Mouse (Mus musculus) heart, postnatal 36 days (tissue): ENCODE results near the gene Rpf1. TPM values are rescaled to one million over a fixed set of nuclear protein-coding genes. Genes with fewer than 3 reads are reported as not detected.

Experiments used
- DNase-seq, 2 experiments: peaks; one replicate each; pipeline ENCODE4 v3.0.0; 2021 to 2022
- intact Hi-C: fragments of 180-260 bp; cut with DNase I; formaldehyde crosslinking; loops from one replicate; pipeline ENCODE4 v1.15.1; 2025
- total RNA-seq, 2 experiments: library from RNA; stranded (reverse); gene quantifications; 2 replicates each; pipeline ENCODE4 v1.2.3; 2021

Gene Rpf1
- total RNA-seq, result 10 to 100 TPM; 15.7 to 16.0 TPM

DNA sequence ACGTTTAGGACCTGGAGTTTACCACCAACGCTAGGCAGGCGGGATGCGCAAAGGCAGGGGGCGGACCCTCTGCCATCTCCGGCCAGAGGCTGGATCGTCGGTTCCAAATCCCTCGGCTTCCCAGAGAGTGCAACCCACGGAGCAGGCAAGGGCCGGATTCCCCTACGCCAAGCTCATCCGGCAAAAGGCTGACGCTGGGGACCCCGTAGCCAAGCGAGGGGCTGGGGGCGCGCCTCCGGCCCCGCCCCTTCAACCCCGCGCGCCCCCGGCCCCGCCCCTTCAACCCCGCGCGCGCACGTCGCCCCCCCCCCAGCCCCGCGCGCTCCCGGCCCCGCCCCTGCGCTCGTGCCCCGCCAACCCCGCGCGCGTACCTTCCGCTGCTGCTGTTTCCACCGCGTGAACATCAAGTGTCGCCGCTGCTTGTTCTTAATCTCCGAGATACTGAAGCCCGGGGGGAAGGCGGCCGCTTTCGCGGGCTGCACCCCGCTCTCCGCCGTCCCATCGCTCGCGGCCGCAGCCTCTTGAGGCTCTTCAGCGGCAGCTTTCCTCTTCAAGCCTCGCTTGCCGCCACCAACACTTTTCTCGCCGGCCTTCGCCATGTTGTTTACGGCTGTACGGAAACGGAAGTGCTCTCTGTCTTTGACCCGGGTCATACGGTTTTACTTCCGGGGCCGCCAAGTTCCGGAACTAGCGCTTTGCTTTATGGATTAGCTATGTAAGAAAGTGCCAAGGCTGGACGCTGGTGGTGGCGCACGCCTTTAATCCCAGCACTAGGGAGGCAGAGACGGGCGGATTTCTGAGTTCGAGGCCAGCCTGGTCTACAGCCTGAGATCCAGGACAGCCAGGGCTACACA lies at the start of gene Rpf1:
Rpf1 (minus strand) TSS at position 632 of the 854 bp plus-strand sequence.
- DNase-seq, result peak; percentile 88 to 89
- intact Hi-C loops, result loop anchor here (2.0 to 5.0 kb wide), 4 partner anchors 20 to 291 kb away; partner anchors contain the start of genes Prkacb and Ssx2ip

DNA sequence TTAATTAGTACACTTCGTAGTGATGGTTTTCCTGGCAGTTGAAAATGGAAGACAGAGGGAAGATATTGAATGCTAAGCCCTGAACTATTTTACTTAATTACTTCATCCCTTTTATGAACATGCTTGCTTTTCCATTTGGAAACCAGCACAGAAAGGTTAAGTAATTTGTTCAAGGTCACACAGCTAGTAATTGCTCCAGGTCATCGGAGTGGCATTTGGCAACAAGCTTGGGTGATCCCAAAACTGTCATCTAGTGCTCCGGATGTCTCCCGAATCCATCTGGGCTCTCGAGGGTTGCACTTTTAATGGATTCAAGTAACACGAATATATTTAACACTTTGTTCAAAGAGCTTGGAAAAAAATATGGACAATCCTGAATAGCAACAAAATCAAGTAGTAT lies 49.7 kb upstream of the Rpf1 start:
- DNase-seq, result no peak
- intact Hi-C loops, result no loop called here

DNA sequence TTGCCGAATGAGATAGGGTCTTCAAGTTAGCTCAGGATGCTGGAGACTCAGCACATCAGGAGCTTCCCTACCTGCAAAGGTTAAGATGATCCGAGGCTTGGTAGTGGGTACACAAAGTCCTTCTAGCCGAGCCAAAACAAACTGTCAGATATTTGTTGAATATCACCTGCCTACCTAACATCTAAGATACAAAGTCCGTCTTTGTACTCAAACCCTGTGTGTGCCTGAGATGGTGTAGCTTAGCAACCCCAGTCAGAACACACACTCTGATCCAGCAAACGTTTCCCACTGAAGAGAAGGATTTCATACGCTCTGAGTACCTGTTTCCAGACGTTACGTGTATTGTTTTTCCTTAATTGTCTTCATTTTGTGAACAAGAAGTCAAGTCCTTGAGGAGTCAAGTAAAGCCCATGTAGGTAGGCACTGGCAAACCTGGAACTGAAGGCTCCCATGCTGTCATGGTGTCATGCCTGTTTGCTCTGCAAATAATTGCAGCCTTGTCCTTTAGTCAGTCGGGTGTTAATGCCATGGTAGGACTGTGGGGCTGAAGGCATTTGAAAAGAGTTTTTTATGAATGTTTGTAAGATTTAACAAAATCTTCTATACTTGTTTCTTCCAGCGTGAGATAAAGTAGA lies 49.0 kb upstream of the Rpf1 start, which contains the start of gene Uox:
Uox (plus strand) TSS at position 279 of the 635 bp plus-strand sequence.
- intact Hi-C loops, result no loop called here

DNA sequence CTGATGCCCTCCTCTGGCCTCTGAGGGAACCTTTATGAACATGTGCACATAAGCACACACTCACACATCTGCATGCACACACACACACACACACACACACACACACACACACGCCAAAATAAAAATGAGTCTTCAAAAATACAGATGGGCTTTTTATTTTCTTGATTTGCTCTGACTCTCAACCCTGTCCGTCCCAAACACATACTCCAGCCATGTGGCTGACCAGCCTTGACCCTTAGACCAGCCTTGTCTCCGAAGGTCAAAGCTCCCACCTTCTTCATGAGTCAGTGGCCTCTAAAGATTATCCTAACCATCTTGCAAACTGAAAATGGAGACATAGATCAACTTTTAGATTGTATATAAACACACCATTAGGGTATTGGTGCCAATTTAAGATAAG lies 48.4 kb upstream of the Rpf1 start:
- intact Hi-C loops, result loop anchor here (5.0 to 10.0 kb wide), 3 partner anchors 115 to 385 kb away; partner anchors contain the start of gene Samd13
- no peak for DNase-seq

More for the DNA sequence above, 49.0 kb upstream of the Rpf1 start, which contains the start of gene Uox:
- no peak for DNase-seq

GRCm38 (mm10) chr3:146567884-146568530 lies 46.8 kb upstream of the Rpf1 start:
- DNase-seq, result no peak
- intact Hi-C loops, result loop anchor here (5.0 to 10.0 kb wide), 3 partner anchors 117 to 383 kb away; partner anchors contain the start of gene Samd13

- intact Hi-C loops, result loop anchor here (5.0 to 10.0 kb wide), 3 partner anchors 117 to 383 kb away; partner anchors contain the start of gene Samd13
- DNase-seq, result no peak
Measured at GRCm38 (mm10) chr3:146567366-146567765, 46.1 kb upstream of the Rpf1 start.

DNA sequence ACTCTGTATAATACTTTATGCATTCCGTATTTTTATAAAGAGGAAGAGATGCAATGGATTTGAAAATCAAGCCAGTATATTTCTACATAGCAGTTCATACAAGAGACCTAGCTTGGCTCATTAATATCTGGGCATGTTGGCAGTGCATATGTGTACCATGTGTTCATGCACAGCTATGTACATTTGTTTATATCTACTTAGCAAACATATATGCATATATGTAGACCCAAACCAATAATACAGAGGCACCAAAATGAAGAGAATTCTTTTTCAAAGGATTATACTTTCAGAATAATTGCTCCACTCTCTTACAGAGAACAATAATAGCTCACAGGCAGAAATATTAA lies 43.8 kb upstream of the Rpf1 start:
- no peak for DNase-seq
- intact Hi-C loops, result loop anchor here (5.0 to 10.0 kb wide), 3 partner anchors 120 to 380 kb away; partner anchors contain the start of gene Samd13

DNA sequence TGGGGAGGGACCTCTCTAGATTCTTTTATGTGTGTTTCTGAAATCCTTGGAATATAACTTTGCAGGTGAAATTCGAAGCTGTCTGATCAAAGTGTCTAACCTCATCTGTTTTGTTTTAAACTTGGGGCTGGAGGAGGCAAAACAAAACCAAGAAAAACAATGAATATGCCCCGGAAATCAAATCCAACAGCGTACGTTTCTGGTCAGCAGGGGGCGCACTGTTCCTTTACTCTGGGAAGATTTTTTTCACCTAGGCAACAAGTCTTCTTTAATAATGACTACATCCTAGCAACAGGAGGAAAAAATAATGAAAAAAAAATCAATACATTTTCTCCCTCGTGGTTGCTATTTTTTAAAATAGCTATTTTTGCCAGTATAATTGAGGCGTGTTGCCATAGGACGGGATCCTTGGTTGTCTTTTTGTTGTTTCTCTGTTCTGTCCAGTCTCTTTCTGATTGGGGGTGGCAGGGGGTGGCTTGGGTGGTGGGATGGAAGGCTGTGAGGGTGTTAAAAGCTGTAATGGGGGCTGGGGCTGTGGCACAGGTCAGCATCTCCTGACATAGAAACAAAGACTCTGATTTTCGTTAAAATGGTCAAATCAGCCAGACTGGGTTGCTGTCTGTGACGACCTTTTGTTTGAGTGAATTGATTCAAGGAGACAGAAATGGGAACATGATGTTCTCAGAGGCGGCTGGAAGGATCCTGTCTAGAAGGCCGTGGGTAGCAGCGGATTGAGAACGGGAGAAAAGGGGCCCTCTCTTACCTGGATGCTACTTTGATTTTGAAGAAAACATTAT lies 43.2 kb upstream of the Rpf1 start:
- peak; percentile 76 to 88 for DNase-seq
- intact Hi-C loops, result loop anchor here (1.0 to 10.0 kb wide), 6 partner anchors 120 to 380 kb away; partner anchors contain the start of gene Samd13

DNA sequence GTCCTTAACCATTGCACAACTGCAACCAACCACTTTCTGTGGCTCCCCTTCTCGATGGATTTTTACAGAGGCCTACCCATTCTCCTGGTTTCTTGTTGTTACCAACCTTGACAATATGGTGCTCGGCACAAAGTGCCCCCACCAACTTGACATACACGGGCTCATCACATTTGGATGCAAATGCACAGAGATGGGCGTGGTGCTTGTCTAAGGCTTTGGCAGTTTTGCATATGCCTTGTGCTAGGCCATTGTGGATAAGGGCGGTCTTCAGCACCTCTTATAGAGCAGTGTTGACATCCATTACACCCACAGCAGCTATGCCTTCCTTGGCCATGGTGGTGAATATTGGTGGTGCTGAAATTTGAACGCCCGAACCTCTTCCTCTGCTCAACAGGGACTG lies 41.7 kb upstream of the Rpf1 start:
- no peak for DNase-seq

DNA sequence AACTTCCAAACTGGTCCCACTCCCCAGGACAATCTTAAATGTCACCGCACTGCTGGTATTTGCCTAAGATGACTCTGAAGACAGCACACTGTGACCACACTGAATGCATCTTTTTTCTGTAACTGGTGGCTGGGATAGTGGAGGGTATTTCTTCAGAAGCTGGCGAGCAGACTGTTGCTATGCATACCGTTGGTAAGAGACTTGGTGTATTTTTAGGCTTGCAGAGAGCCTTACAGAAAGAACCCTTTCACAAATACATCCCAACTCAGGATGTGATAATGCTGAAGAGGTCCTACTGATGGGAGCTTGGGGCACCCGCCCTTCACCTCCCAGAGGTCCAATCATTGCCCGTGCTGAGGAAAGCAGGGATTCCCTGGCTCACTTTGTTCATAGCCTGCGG lies 36.3 kb upstream of the Rpf1 start:
- no peak for DNase-seq
- intact Hi-C loops, result no loop called here

More for the DNA sequence above, 41.7 kb upstream of the Rpf1 start:
- intact Hi-C loops, result loop anchor here (5.0 to 10.0 kb wide), 3 partner anchors 122 to 378 kb away; partner anchors contain the start of gene Samd13

DNA sequence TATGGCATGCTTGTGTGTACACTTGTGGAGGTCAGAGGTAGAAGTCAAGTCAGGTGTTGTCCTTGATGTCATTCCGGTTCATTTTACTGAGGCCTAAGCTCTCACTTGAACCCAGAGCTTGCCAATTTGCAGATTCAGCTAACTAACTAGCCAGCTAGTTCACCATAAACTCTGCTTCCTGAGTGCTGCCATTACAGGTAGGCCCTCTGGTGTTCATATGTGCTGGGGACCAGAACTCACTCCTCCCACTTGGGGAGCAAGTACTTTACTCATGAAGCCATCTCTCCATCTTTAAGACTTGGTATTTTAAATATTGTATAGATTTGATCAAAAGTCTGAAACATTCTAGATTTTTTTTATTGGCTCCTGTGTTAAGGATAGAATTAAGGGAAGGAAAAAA lies 35.3 kb upstream of the Rpf1 start:
- intact Hi-C loops, result no loop called here
- DNase-seq, result no peak

- DNase-seq, result no peak
- intact Hi-C loops, result no loop called here
Measured at GRCm38 (mm10) chr3:146554816-146555215, 33.6 kb upstream of the Rpf1 start.

DNA sequence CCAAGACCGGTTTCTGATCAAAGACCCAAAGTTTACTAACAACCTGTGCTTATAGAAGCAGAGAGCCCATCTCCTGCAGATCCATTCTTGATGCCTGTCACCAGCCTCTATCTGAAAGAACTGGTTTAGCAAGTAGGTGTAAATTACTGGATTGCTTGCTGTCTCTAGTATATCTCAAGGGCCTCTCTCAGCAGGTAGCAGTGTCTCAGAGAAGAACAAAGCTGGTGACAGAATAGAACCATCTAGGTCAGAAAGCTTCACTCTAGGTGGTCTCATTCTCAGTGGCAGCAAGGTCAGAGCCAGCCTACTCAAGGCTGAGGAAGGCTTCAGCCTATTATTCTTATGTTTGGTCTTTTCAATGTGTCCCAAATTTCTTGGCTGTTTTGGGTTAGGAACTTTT lies 22.4 kb upstream of the Rpf1 start:
- intact Hi-C loops, result no loop called here
- DNase-seq, result no peak

GRCm38 (mm10) chr3:146540521-146541273 lies 19.5 kb upstream of the Rpf1 start:
- intact Hi-C loops, result no loop called here
- DNase-seq, result no peak

DNA sequence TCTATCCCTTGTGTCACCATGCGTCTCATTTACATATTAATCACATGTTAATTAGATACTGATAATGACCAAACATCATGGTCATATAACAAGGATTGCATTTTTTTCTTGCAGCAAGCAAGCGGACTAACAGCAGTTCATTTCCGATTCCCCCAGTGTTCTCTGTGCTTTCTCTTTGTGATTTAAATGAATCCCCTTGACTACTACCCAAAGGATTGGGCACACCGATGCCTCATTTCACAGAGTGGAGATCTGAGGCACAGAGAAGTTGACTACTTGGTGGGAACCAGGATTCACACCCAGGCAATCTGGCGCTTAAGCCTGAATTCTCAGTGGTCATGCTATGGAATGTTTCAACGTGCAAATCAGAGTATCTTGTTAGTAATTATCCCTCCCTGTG lies 13.8 kb upstream of the Rpf1 start:
- DNase-seq, result no peak

DNA sequence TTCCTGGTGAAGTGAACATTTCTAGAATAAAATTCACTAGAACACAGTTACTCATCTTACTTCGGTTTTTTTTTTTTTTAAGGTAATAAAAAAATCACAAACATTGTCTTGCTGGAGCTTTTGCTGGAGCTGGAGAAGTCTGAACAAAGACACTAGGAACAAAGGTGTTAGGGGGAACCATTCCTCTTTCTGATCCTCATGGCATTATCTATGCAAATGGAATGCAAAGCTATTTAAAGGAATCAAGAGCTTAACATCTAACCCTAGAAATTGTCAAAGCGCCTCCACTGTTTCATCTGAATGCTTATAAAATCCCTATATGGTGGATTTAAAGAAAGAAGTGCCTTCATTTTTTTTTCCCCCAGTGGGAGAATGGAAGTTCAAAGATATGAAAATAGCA lies 7.1 kb upstream of the Rpf1 start:
- intact Hi-C loops, result no loop called here
- no peak for DNase-seq

More for the DNA sequence above, 13.8 kb upstream of the Rpf1 start:
- intact Hi-C loops, result no loop called here

- DNase-seq, result no peak
- intact Hi-C loops, result loop anchor here (2.0 to 5.0 kb wide), 4 partner anchors 21 to 291 kb away; partner anchors contain the start of genes Prkacb and Ssx2ip
Measured at GRCm38 (mm10) chr3:146521652-146522020, 407 bp upstream of the Rpf1 start.

GRCm38 (mm10) chr3:146520226-146520797 lies 917 bp downstream of the Rpf1 start:
- intact Hi-C loops, result loop anchor here (2.0 to 5.0 kb wide), 4 partner anchors 20 to 292 kb away; partner anchors contain the start of genes Prkacb and Ssx2ip
- no peak for DNase-seq

DNA sequence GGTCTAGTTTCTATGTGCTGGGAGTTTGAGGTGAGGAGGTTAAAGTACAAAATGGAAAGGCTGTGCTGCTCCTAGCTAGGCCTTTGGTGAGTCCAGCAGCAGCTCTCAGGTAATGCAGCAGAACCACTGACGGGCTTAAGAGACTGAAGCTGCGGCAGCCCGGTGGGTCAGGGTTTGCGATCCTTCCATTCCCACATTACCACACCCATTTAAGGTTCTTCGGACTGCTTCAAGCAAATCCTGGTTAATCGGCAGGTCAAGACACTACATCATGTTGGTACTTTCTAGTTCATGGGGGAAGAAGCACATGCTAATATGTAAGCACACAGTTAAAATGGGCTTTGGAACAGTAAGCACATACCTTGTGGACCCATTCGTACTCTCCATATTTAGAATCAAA lies 14.5 kb downstream of the Rpf1 start:
- intact Hi-C loops, result no loop called here
- no peak for DNase-seq
